Mouse (Mus musculus) kidney, adult 2 months (tissue): ENCODE data around the gene Barx2. TPM values are rescaled to one million over a fixed set of nuclear protein-coding genes. Genes with fewer than 3 reads are reported as not detected.

ENCODE experiments used
- DNase-seq: peaks from one replicate; pipeline ENCODE4 v3.0.0; 2021
- H3K27ac ChIP-seq: fragments of 200-500 bp; 2 replicates; pipeline ENCODE4 v1.5.1; 2012; ENCODE audit warnings: low read depth, low read length, control low read depth, inconsistent platforms; ENCODE audit not compliant: insufficient read depth
- H3K27me3 ChIP-seq: fragments of 200-500 bp; replicated peaks from 2 replicates; pipeline ENCODE4 v1.6.1; 2012; ENCODE audit warnings: mild to moderate bottlenecking, moderate library complexity, low read length, inconsistent platforms; ENCODE audit not compliant: control insufficient read depth, insufficient read depth
- H3K36me3 ChIP-seq: fragments of 200-500 bp; 2 replicates; pipeline ENCODE4 v1.6.1; 2012; ENCODE audit warnings: mild to moderate bottlenecking, moderate library complexity, low read length, inconsistent platforms; ENCODE audit not compliant: control insufficient read depth, insufficient read depth
- H3K4me1 ChIP-seq: fragments of 200-500 bp; 2 replicates; pipeline ENCODE4 v1.6.1; 2011; ENCODE audit warnings: low read length; ENCODE audit not compliant: control insufficient read depth, insufficient read depth
- H3K4me3 ChIP-seq: fragments of 200-500 bp; 2 replicates; pipeline ENCODE4 v1.5.1; 2011; ENCODE audit warnings: mild to moderate bottlenecking, low read depth, low read length, control low read depth; ENCODE audit not compliant: insufficient read depth
- CTCF ChIP-seq: fragments of 200-500 bp; conservative IDR thresholded peaks from 2 replicates; pipeline ENCODE4 v1.5.1; 2011; ENCODE audit warnings: low read depth, mild to moderate bottlenecking, control low read depth, low read length, moderate library complexity, mixed read lengths; ENCODE audit not compliant: insufficient read depth, insufficient read length
- POLR2A ChIP-seq: fragments of 200-500 bp; IDR thresholded peaks from one replicate; pipeline ENCODE4 v1.6.1; 2011; ENCODE audit warnings: low read depth, low read length, control low read depth
- WGBS: fragments of 180-500 bp; shearing (Covaris S2); methylation state at CpG from one replicate; pipeline ENCODE4 v1.1.7; 2018; 5-methylcytosine and 5-hydroxymethylcytosine counted together
- polyA plus RNA-seq: library from polyadenylated mRNA; depleted of rRNA; stranded (reverse); fragments of >200 nt; gene quantifications from 2 replicates; pipeline ENCODE4 v1.2.3, GENCODE M21; 2012; rRNA removed

The Barx2 gene
- polyA plus RNA-seq, 1 experiment: 0.16 TPM

GRCm38 (mm10) chr9:31839106-31840027 is 73.9 kb downstream of the Barx2 start:
- Histone ChIP-seq H3K27me3 (no peaks in the 10 kb centered on the region), H3K4me1 (0 out of 2 replicates have a peak, but pooled peaks cover 2% of the 10 kb centered on the region), H3K4me3 (no peak overlapping the region), H3K36me3 (no peaks in the 10 kb centered on the region), H3K27ac (no peak overlapping the region)
- no peak for TF ChIP-seq POLR2A
- no peak for TF ChIP-seq CTCF
- WGBS: 35% methylated on average over 15 of the region's 15 CpGs
- no peak for DNase-seq

- WGBS: 77% methylated on average over 6 of the region's 6 CpGs
- DNase-seq: no peak
- 0 out of 2 replicates have a peak, but pooled peaks cover 2% of the 10 kb centered on the region for H3K4me1 ChIP-seq
- H3K27me3 ChIP-seq: no peaks in the 10 kb centered on the region
- H3K36me3 ChIP-seq: no peaks in the 10 kb centered on the region
- TF ChIP-seq POLR2A (no peak), CTCF (no peak)
- no peak overlapping the region for H3K27ac ChIP-seq
- H3K4me3 ChIP-seq: no peak overlapping the region
Measured at GRCm38 (mm10) chr9:31838047-31838446, 75.2 kb downstream of the Barx2 start.

GRCm38 (mm10) chr9:31808753-31809152 is 104.5 kb downstream of the Barx2 start:
- Histone ChIP-seq H3K4me3 (no peak overlapping the region), H3K36me3 (no peaks in the 10 kb centered on the region), H3K27me3 (no peaks in the 10 kb centered on the region), H3K27ac (no peak overlapping the region), H3K4me1 (no peaks in the 10 kb centered on the region)
- peak; percentile 4 for DNase-seq
- 62% methylated on average over 2 of the region's 2 CpGs for WGBS
- TF ChIP-seq POLR2A (no peak), CTCF (peak; percentile 35; the same call in 1 of the 2 replicates)

GRCm38 (mm10) chr9:31802641-31803040 is 110.6 kb downstream of the Barx2 start:
- Histone ChIP-seq H3K27ac (no peak overlapping the region), H3K4me1 (no peaks in the 10 kb centered on the region), H3K4me3 (no peak overlapping the region), H3K27me3 (no peaks in the 10 kb centered on the region), H3K36me3 (no peaks in the 10 kb centered on the region)
- DNase-seq: no peak
- TF ChIP-seq POLR2A (no peak), CTCF (no peak)
- WGBS: 91% methylated on average over 1 of the region's 1 CpGs

Other genes with a start within 250 kb of the Barx2 start
- gene Arhgap32, start 202.7 kb upstream of the Barx2 start, polyA plus RNA-seq: 9.5 and 10.1 TPM in 2 replicates